Mouse (Mus musculus) megakaryocyte-erythroid progenitor cell, adult 5-6 weeks (primary cell): ENCODE data around the gene Thada. TPM values are rescaled to one million over a fixed set of nuclear protein-coding genes. Genes with fewer than 3 reads are reported as not detected.

Experiments used
- ATAC-seq: replicated peaks from 2 replicates; pipeline ENCODE4 v1.8.0; 2016; ENCODE audit warnings: mild to moderate bottlenecking, inconsistent platforms; ENCODE audit not compliant: severe bottlenecking, poor library complexity, low FRiP score, low TSS enrichment
- total RNA-seq, 2 experiments: library from RNA; stranded (forward) in 1 of 2; stranded (reverse) in 1 of 2; fragments of 200-1000, 215-1000 nt in 1 of 2; fragments of >200 nt in 1 of 2; fragmentation: Nextera tagmentation in 1 of 2; gene quantifications; 2 replicates each; pipeline ENCODE4 v1.2.3; 2014 to 2017

Gene Thada
- total RNA-seq, 2 experiments from 2014 or later, result 34.0 to 34.5 TPM

- peak; percentile 72 for ATAC-seq
Observed at GRCm38 (mm10) chr17:84147183-84148108, 318.6 kb downstream of the Thada start.

DNA sequence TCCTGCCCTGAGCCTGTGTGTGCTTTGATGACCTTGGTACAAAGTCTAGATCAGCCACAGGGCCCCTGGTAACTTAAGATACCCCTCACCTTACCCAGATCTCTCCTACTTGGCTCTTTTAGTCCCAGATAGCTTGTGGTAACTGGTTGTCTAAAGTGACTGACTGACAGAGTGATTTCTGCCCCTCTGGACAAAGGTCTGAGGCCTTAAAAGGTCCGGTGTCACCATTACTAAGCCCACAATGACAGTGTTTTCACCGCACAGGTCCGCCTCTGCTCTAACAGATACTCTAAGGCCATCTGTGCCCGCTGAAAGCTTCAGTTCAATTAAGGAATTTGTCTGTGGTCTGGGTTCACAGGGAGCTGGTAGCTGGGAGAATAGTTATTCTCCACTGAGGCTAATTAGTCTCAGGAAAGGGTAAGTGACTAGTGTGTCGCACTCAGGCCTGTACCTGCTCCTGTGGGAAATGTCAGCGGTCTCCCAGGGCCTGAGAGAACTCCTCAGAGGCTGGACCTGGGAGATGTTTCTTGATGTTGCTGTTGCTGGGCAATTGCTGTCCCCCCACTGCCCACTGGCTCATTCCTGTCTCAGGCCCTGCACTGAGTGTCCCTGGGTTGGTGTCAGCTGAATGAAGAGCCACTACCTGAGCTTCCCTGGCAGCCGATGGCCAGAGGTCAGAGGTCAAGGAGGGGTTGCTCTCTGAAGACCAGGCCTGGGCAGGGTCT lies 319.4 kb downstream of the Thada start:
- ATAC-seq, result no peak

DNA sequence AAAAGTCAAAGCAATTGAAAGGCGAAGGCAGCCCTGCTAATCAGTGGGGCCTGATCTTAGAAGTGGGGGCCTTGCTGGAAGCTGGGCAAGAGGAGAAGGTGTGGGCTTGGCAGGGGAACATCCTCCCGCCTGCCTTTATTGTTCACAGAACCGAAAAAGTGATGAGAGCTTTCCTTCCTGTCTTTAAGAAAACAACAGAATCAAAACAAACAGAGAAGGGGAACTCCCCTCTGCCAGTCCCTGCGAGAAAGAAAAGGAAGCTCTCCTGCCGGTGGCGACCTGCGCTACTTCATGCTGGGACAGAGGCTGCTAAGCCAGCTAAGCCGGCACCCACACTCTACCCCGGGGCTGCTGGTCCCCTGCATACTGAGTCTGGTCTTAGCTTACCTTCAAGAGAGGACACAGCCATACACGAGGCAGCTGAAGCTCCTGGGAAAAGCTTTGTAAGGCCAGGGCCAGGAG lies 320.1 kb downstream of the Thada start:
- no peak for ATAC-seq

- ATAC-seq, result no peak
Observed at GRCm38 (mm10) chr17:84144762-84145599, 321.0 kb downstream of the Thada start.

DNA sequence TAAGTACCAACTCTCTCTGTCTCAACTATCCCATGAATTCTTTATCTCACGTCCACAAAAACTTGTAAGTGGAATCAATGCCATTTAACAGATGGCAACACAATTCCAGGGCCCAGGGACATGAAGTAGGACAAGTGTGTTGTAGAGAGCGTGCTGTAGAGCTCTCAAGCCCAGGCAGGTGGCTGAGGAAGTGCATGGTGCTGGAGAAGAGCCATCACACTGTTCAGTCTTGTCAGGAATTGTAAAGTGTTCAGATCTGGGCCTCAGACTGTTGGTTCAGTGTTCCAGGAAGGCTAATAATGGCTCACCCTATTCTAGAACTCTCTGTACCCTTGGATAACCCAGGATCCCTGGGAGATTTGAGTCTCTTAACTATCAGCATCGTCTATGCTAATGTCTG lies 321.9 kb downstream of the Thada start:
- no peak for ATAC-seq

GRCm38 (mm10) chr17:84143219-84143844 lies 322.7 kb downstream of the Thada start:
- no peak for ATAC-seq

DNA sequence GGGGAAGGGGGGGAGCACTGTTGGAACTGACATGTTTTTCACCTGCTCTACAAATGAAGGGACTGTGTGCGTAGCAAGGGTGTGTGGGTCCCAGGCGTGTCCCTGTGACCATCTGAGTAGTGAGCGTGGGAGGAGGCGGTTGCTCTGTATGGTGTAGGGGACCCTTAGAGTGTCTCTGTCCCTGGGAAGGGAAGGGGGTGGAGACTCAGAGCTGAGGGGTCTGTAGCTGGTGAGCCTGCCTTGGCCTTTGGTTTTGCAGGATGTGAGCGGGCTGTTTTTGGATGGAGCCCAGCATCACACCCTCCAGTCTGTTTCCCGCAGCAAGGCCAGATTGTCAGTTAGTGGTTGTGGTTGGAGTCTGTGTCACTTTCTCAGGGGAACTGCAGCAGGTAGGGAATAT lies 324.3 kb downstream of the Thada start:
- ATAC-seq, result no peak

DNA sequence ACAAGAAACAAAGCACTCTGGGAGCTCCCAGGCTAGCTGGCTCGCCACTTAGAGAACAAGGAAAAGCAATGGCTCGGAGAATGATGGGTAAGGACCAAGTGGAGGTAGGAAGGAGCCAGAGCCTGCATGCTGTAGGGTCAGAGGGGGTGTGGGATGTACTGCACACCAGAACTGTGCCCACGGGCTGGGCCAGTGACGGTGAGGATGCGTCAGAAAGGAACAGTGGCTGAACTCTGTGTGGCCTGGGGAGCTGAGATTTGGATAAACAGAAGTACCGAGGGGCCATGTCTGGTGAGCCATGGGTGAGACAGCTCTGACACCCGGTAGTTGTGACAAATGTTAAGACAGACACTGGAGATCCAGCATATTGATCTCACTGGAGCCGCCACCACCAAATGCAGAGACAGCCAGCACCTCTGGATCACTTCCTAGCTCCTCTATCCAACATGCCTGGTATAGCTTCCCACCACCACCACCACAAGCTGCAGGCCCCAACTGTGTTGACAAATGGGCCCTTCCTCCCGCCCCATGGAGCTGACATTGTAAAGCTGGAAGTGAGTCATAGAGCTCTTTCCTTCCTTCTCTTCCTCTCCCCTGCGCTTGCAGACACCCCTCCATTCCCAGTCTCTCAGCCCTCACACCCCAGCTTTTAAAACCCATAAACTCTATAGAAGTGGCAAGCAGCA lies 325.0 kb downstream of the Thada start:
- ATAC-seq, result no peak

Other genes with a start within 250 kb of the Thada start
- gene Plekhh2, start 45.7 kb upstream of the Thada start, total RNA-seq (2014; fragmentation: Nextera tagmentation), result not detected in 2 replicates
- not detected in 2 replicates for gene Plekhh2, start 45.7 kb upstream of the Thada start, total RNA-seq (2017)
- 3.3 TPM in 1 of 2 replicates, not detected in the other for gene Dync2li1, start 160.3 kb upstream of the Thada start, total RNA-seq (2014; fragmentation: Nextera tagmentation)
- gene Dync2li1, start 160.3 kb upstream of the Thada start, total RNA-seq (2017), result 0.50 and 1.4 TPM in 2 replicates
- gene Abcg8, start 210.1 kb upstream of the Thada start, total RNA-seq (2014; fragmentation: Nextera tagmentation), result not detected in 2 replicates
- gene Abcg8, start 210.1 kb upstream of the Thada start, total RNA-seq (2017), result not detected in 2 replicates
- gene Abcg5, start 216.8 kb upstream of the Thada start, total RNA-seq (2014; fragmentation: Nextera tagmentation), result not detected in 2 replicates
- gene Abcg5, start 216.8 kb upstream of the Thada start, total RNA-seq (2017), result not detected in 2 replicates